Mouse (Mus musculus) MEL (cell line): ENCODE data around the gene Kank1. TPM values are rescaled to one million over a fixed set of nuclear protein-coding genes. Genes with fewer than 3 reads are reported as not detected.

Experiments
- DNase-seq: peaks from one replicate; pipeline ENCODE4 v3.0.0; 2011; ENCODE audit warnings: low read depth, low spot score
- H3K27ac ChIP-seq: 2 replicates; pipeline ENCODE4 v1.5.1; 2012; ENCODE audit warnings: low read depth, mild to moderate bottlenecking, control low read depth, low read length, moderate library complexity; ENCODE audit not compliant: control insufficient read depth
- H3K27me3 ChIP-seq, 2 experiments: fragments of 150-350 bp in 1 of 2; sonication (generic) in 1 of 2; 2 replicates each; pipeline ENCODE4 v1.6.1; 2012; ENCODE audit warnings: low read length in 2 of 2, mild to moderate bottlenecking in 2 of 2, improper control_type of control experiment in 1 of 2, moderate library complexity in 1 of 2; ENCODE audit not compliant: insufficient read depth in 2 of 2, control insufficient read depth in 1 of 2
- H3K36me3 ChIP-seq, 2 experiments: 2 replicates each; pipeline ENCODE4 v1.6.1; 2012 to 2014; ENCODE audit warnings: low read length in 2 of 2, improper control_type of control experiment in 1 of 2, inconsistent platforms in 1 of 2, mild to moderate bottlenecking in 1 of 2; ENCODE audit not compliant: insufficient read depth in 2 of 2, control insufficient read depth in 1 of 2
- H3K4me1 ChIP-seq, 2 experiments: fragments of 150-350 bp in 1 of 2; sonication (generic) in 1 of 2; 2 replicates each; pipeline ENCODE4 v1.6.1; 2012; ENCODE audit warnings: low read length in 2 of 2, improper control_type of control experiment in 1 of 2, mild to moderate bottlenecking in 1 of 2; ENCODE audit not compliant: insufficient read depth in 2 of 2, control insufficient read depth in 1 of 2
- H3K4me3 ChIP-seq, 2 experiments: fragments of 150-350 bp in 1 of 2; sonication (generic) in 1 of 2; 2 replicates each; pipeline ENCODE4 v1.5.1; 2012; ENCODE audit warnings: low read depth in 2 of 2, low read length in 2 of 2, mild to moderate bottlenecking in 2 of 2, moderate library complexity in 2 of 2, control low read depth in 1 of 2, improper control_type of control experiment in 1 of 2; ENCODE audit not compliant: control insufficient read depth in 1 of 2, insufficient read depth in 1 of 2
- H3K79me2 ChIP-seq: 2 replicates; pipeline ENCODE4 v1.6.1; 2012; ENCODE audit warnings: mild to moderate bottlenecking, low read length, moderate library complexity; ENCODE audit not compliant: control insufficient read depth, poor library complexity, insufficient read depth
- H3K9ac ChIP-seq: 2 replicates; pipeline ENCODE4 v1.6.1; 2012; ENCODE audit warnings: low read depth, mild to moderate bottlenecking, control low read depth, low read length, moderate library complexity; ENCODE audit not compliant: control insufficient read depth, poor library complexity, severe bottlenecking
- H3K9me3 ChIP-seq: fragments of 150-350 bp; sonication (generic); replicated peaks from 2 replicates; pipeline ENCODE4 v1.6.1; 2012; ENCODE audit warnings: mild to moderate bottlenecking, low read length, improper control_type of control experiment, moderate library complexity; ENCODE audit not compliant: insufficient read depth
- BHLHE40 ChIP-seq: IDR thresholded peaks from 2 replicates; pipeline ENCODE4 v1.6.1; 2012; ENCODE audit warnings: low read depth, mild to moderate bottlenecking, inconsistent platforms, low read length, improper control_type of control experiment, borderline replicate concordance
- CHD2 ChIP-seq: IDR thresholded peaks from 2 replicates; pipeline ENCODE4 v1.6.1; 2011; ENCODE audit warnings: low read length, improper control_type of control experiment
- E2F4 ChIP-seq: IDR thresholded peaks from 2 replicates; pipeline ENCODE4 v1.6.1; 2011; ENCODE audit warnings: low read depth, low read length, improper control_type of control experiment, borderline replicate concordance
- ELF1 ChIP-seq: IDR thresholded peaks from 2 replicates; pipeline ENCODE4 v1.6.1; 2014; ENCODE audit warnings: low read depth, mild to moderate bottlenecking, inconsistent platforms, low read length, improper control_type of control experiment, moderate library complexity
- EP300 ChIP-seq, 2 experiments: IDR thresholded peaks; 2 replicates each; pipeline ENCODE4 v1.6.1; 2011; ENCODE audit warnings: improper control_type of control experiment in 2 of 2, low read length in 2 of 2, low read depth in 1 of 2, mild to moderate bottlenecking in 1 of 2
- ETS1 ChIP-seq: IDR thresholded peaks from 2 replicates; pipeline ENCODE4 v1.6.1; 2012; ENCODE audit warnings: low read depth, mild to moderate bottlenecking, inconsistent platforms, low read length, improper control_type of control experiment, moderate library complexity
- GABPA ChIP-seq: IDR thresholded peaks from 2 replicates; pipeline ENCODE4 v1.6.1; 2012; ENCODE audit warnings: low read depth, mild to moderate bottlenecking, inconsistent platforms, low read length, improper control_type of control experiment, moderate library complexity
- GATA1 ChIP-seq: IDR thresholded peaks from 2 replicates; pipeline ENCODE4 v1.6.1; 2011; ENCODE audit warnings: low read depth, low read length, improper control_type of control experiment
- HCFC1 ChIP-seq: IDR thresholded peaks from 2 replicates; pipeline ENCODE4 v1.6.1; 2012; ENCODE audit warnings: low read depth, mild to moderate bottlenecking, inconsistent platforms, low read length, improper control_type of control experiment, moderate library complexity
- JUND ChIP-seq: IDR thresholded peaks from 2 replicates; pipeline ENCODE4 v1.6.1; 2011; ENCODE audit warnings: low read depth, mild to moderate bottlenecking, improper control_type of control experiment, low read length
- MAX ChIP-seq: IDR thresholded peaks from 2 replicates; pipeline ENCODE4 v1.6.1; 2011; ENCODE audit warnings: low read length, improper control_type of control experiment
- MAZ ChIP-seq: IDR thresholded peaks from 2 replicates; pipeline ENCODE4 v1.6.1; 2012; ENCODE audit warnings: low read depth, mild to moderate bottlenecking, inconsistent platforms, low read length, improper control_type of control experiment
- MEF2A ChIP-seq: IDR thresholded peaks from 2 replicates; pipeline ENCODE4 v1.6.1; 2014; ENCODE audit warnings: low read depth, mild to moderate bottlenecking, inconsistent platforms, low read length, improper control_type of control experiment; ENCODE audit not compliant: poor library complexity, insufficient replicate concordance, severe bottlenecking; ENCODE audit errors: extremely low read depth
- MXI1 ChIP-seq: IDR thresholded peaks from 2 replicates; pipeline ENCODE4 v1.6.1; 2011; ENCODE audit warnings: mild to moderate bottlenecking, low read depth, low read length, improper control_type of control experiment
- MYB ChIP-seq: IDR thresholded peaks from 2 replicates; pipeline ENCODE4 v1.6.1; 2011; ENCODE audit warnings: mild to moderate bottlenecking, low read depth, low read length, improper control_type of control experiment
- NRF1 ChIP-seq: IDR thresholded peaks from 2 replicates; pipeline ENCODE4 v1.6.1; 2014; ENCODE audit warnings: low read depth, mild to moderate bottlenecking, inconsistent platforms, low read length, improper control_type of control experiment, moderate library complexity; ENCODE audit not compliant: poor library complexity, insufficient read depth, severe bottlenecking
- POLR2AphosphoS2 ChIP-seq: IDR thresholded peaks from 2 replicates; pipeline ENCODE4 v1.6.1; 2011; ENCODE audit warnings: low read length, improper control_type of control experiment
- RAD21 ChIP-seq: IDR thresholded peaks from 2 replicates; pipeline ENCODE4 v1.6.1; 2011; ENCODE audit warnings: mild to moderate bottlenecking, low read depth, low read length, improper control_type of control experiment
- SIN3A ChIP-seq: IDR thresholded peaks from 2 replicates; pipeline ENCODE4 v1.6.1; 2012; ENCODE audit warnings: low read length, improper control_type of control experiment, inconsistent platforms
- SMC3 ChIP-seq: IDR thresholded peaks from 2 replicates; pipeline ENCODE4 v1.6.1; 2011; ENCODE audit warnings: low read depth, low read length, improper control_type of control experiment
- TAL1 ChIP-seq: IDR thresholded peaks from 2 replicates; pipeline ENCODE4 v1.6.1; 2012; ENCODE audit warnings: mild to moderate bottlenecking, inconsistent platforms, low read length, moderate library complexity, mixed read lengths
- UBTF ChIP-seq: IDR thresholded peaks from 2 replicates; pipeline ENCODE4 v1.6.1; 2012; ENCODE audit warnings: low read depth, mild to moderate bottlenecking, inconsistent platforms, low read length, improper control_type of control experiment, moderate library complexity, borderline replicate concordance; ENCODE audit not compliant: insufficient read depth
- USF1 ChIP-seq: IDR thresholded peaks from 2 replicates; pipeline ENCODE4 v1.6.1; 2014; ENCODE audit warnings: low read depth, mild to moderate bottlenecking, inconsistent platforms, low read length, improper control_type of control experiment, moderate library complexity
- ZKSCAN1 ChIP-seq: IDR thresholded peaks from 2 replicates; pipeline ENCODE4 v1.6.1; 2012; ENCODE audit warnings: low read depth, mild to moderate bottlenecking, inconsistent platforms, low read length, improper control_type of control experiment, moderate library complexity
- polyA plus RNA-seq, 2 experiments: library from polyadenylated mRNA; stranded (reverse) in 1 of 2; unstranded in 1 of 2; fragments of >175 nt in 1 of 2; fragments of >200 nt in 1 of 2; gene quantifications; 2 replicates each; pipeline versions ENCODE4 v1.2.1 to v1.2.4; 2012; ENCODE audit warnings: low replicate concordance in 2 of 2, low read depth in 1 of 2; ENCODE audit not compliant: insufficient read length in 2 of 2, insufficient read depth in 1 of 2, missing spikeins in 1 of 2
- total RNA-seq: library from RNA; depleted of rRNA; stranded (reverse); fragments of 300-350 nt; gene quantifications from 2 replicates; pipeline ENCODE4 v1.2.3, GENCODE M21; 2012

Kank1 gene
- total and polyA plus RNA-seq, 3 experiments, result not detected

DNA sequence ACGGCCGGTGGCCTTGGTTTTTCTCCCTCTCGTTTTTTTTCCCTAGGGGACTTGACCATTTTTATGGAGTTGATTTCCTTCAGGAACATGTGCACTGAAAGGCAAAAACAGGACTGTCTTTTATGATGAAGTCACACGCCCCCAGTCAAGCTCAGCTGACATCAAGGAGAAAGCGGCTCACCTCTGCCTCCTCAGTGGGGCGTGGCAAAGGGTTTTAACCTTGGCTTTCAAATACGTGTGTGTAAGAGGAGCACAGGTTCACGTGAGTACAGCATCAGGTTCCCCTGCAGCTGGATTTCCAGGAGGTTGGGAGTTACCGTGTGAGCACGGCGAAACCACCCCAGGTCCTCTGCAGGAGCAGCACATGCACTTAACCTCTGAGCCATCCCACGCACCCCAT, 33.7 kb upstream of the Kank1 start:
- TF ChIP-seq NRF1 (no peak), EP300 (IDR thresholded peaks at IDR 0.05; ENCODE audit: low read depth in 1 of 2, low read length in 2 of 2) (no peak), E2F4 (no peak), MYB (no peak), GATA1 (no peak), UBTF (no peak), SIN3A (no peak), TAL1 (no peak), SMC3 (no peak), GABPA (no peak), ETS1 (no peak), ZKSCAN1 (no peak), MAX (no peak), MAZ (no peak), ELF1 (no peak), JUND (no peak), POLR2AphosphoS2 (no peak), CHD2 (no peak)
- TF ChIP-seq, all 39 proteins: peak for 0
- Histone ChIP-seq H3K9ac (no peak overlapping the region), H3K4me1 (no peaks in the 10 kb centered on the region), H3K27ac (no peak overlapping the region), H3K4me3 (no peak overlapping the region), H3K9me3 (no peaks in the 10 kb centered on the region), H3K79me2 (no peaks in the 10 kb centered on the region), H3K27me3 (no peaks in the 10 kb centered on the region), H3K36me3 (peaks cover 0 to under 1% of the 10 kb centered on the region in 2 experiments; a peak in 2 of 4 replicates)
- no peak for DNase-seq

DNA sequence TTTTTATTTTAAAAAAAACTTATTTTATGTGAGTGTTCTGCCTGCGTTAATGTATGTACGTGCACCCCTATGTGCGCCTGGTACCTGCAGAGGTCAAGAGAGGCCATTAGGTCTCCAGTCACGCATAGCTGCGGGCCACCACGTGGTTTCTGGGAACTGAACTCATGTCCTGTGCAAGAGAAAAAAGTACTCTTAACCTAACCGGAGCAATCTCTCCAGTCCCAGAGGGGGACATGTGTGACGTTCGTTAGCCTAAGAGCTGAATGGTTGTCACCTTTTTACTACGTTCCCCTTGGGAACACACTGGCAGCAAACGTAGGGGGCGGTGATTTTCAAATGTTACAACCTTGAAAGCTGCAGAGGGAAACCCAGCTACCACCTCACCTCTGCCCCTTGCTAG, 29.8 kb upstream of the Kank1 start:
- H3K27me3 ChIP-seq, result no peaks in the 10 kb centered on the region

More for the DNA sequence above, 29.8 kb upstream of the Kank1 start:
- Histone ChIP-seq H3K27ac (no peak overlapping the region), H3K36me3 (no peaks in the 10 kb centered on the region), H3K4me1 (no peaks in the 10 kb centered on the region), H3K4me3 (no peak overlapping the region), H3K9ac (no peak overlapping the region), H3K9me3 (no peaks in the 10 kb centered on the region), H3K79me2 (no peaks in the 10 kb centered on the region)
- TF ChIP-seq NRF1 (no peak), UBTF (no peak), HCFC1 (no peak), ELF1 (no peak), RAD21 (no peak), POLR2AphosphoS2 (no peak), MEF2A (no peak), TAL1 (no peak), MXI1 (no peak), E2F4 (no peak), CHD2 (no peak), MAZ (no peak), USF1 (no peak), BHLHE40 (no peak)
- DNase-seq, result no peak
